Mouse (Mus musculus) C2C12 (cell line): ENCODE data around the gene Alg12.

Experiments
- CTCF ChIP-seq: IDR thresholded peaks from one replicate; pipeline ENCODE4 v1.5.1; 2011; ENCODE audit not compliant: control insufficient read depth, insufficient read depth, insufficient read length
- MAX ChIP-seq: IDR thresholded peaks from one replicate; pipeline ENCODE4 v1.6.1; 2011; ENCODE audit warnings: mild to moderate bottlenecking, control low read depth
- MYOD1 ChIP-seq: IDR thresholded peaks from one replicate; pipeline ENCODE4 v1.6.1; 2011; ENCODE audit warnings: low read depth; ENCODE audit not compliant: control insufficient read depth, insufficient read length
- MYOG ChIP-seq: IDR thresholded peaks from one replicate; pipeline ENCODE4 v1.6.1; 2011; ENCODE audit not compliant: control insufficient read depth, insufficient read length; ENCODE audit errors: extremely low read depth

DNA sequence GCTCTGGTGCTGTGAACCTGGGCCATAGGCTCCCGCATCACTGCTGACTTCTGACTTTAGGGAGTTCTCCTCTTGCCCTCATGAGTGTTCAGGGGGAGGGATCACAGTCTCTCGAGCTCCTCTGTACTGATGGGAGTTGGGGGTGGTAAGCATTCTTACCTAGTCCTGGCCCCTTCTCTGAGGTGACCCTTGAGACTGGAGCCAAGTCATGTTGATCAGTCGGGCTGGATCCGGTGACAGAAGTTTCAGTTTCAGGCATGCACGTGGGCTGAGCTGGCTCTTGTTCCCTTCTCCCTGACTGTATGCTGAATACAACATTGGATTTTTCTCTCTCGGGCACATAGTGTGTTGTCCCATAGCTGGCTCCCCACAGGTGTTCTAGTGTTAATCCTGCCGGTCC is 2.3 kb upstream of the Alg12 start:
- TF ChIP-seq CTCF: no peak
- TF ChIP-seq MAX: no peak
- TF ChIP-seq MYOD1: no peak
- TF ChIP-seq MYOG: no peak
